Mouse (Mus musculus) heart, embryonic 14.5 days (tissue): Measurements from ENCODE around the gene Auh. TPM values are rescaled to one million over a fixed set of nuclear protein-coding genes. Genes with fewer than 3 reads are reported as not detected.

ENCODE experiments used
- ATAC-seq: fragments of 200-750 bp; cut with Nextera tagmentation; 2 replicates; pipeline ENCODE4 v1.8.0; 2017; ENCODE audit warnings: low read depth, moderate TSS enrichment; ENCODE audit not compliant: insufficient number of reproducible peaks, insufficient read depth, low FRiP score
- H3K27ac ChIP-seq, 2 experiments: fragments of 200-500 bp in 1 of 2; fragments of 300-500 bp in 1 of 2; sonication (generic) in 1 of 2; replicated peaks in 1 of 2; 2 replicates each; pipeline ENCODE4 v1.5.1; 2012 to 2014; ENCODE audit warnings: low read depth in 2 of 2, low read length in 2 of 2, control low read depth in 1 of 2, mild to moderate bottlenecking in 1 of 2, mixed read lengths in 1 of 2; ENCODE audit not compliant: control insufficient read depth in 1 of 2, insufficient read depth in 1 of 2
- H3K27me3 ChIP-seq: fragments of 300-500 bp; sonication (generic); 2 replicates; pipeline ENCODE4 v1.6.1; 2014; ENCODE audit warnings: mild to moderate bottlenecking, low read length, control low read depth; ENCODE audit not compliant: control insufficient read depth, insufficient read depth
- H3K36me3 ChIP-seq: fragments of 300-500 bp; sonication (generic); 2 replicates; pipeline ENCODE4 v1.6.1; 2014; ENCODE audit warnings: mild to moderate bottlenecking, control low read depth, low read length, mixed read lengths; ENCODE audit not compliant: control insufficient read depth, insufficient read depth
- H3K4me1 ChIP-seq, 2 experiments: fragments of 200-500 bp in 1 of 2; fragments of 300-500 bp in 1 of 2; sonication (generic) in 1 of 2; 2 replicates each; pipeline ENCODE4 v1.6.1; 2012 to 2014; ENCODE audit warnings: low read length in 2 of 2, control low read depth in 1 of 2, mixed read lengths in 1 of 2; ENCODE audit not compliant: control insufficient read depth in 2 of 2, insufficient read depth in 2 of 2
- H3K4me2 ChIP-seq: fragments of 300-500 bp; sonication (generic); 2 replicates; pipeline ENCODE4 v1.6.1; 2014; ENCODE audit warnings: mild to moderate bottlenecking, low read length
- H3K4me3 ChIP-seq, 2 experiments: fragments of 200-500 bp in 1 of 2; fragments of 300-500 bp in 1 of 2; sonication (generic) in 1 of 2; 2 replicates each; pipeline ENCODE4 v1.5.1; 2012 to 2014; ENCODE audit warnings: low read length in 2 of 2, mild to moderate bottlenecking in 2 of 2, control low read depth in 1 of 2, low read depth in 1 of 2, moderate library complexity in 1 of 2; ENCODE audit not compliant: control insufficient read depth in 1 of 2, insufficient read depth in 1 of 2
- H3K9ac ChIP-seq: fragments of 300-500 bp; sonication (generic); 2 replicates; pipeline ENCODE4 v1.6.1; 2014; ENCODE audit warnings: mild to moderate bottlenecking, low read length
- H3K9me3 ChIP-seq: fragments of 300-500 bp; sonication (generic); 2 replicates; pipeline ENCODE4 v1.6.1; 2016; ENCODE audit warnings: low read length, control low read depth; ENCODE audit not compliant: control insufficient read depth
- WGBS: fragments of 180-500 bp; shearing (Covaris S2); extraction: QIAGEN DNeasy Blood & Tissue Kit; methylation state at CpG from one replicate; pipeline ENCODE4 v1.1.7; 2014; 5-methylcytosine and 5-hydroxymethylcytosine counted together
- polyA plus RNA-seq: library from polyadenylated mRNA; unstranded; fragments of >200 nt; fragmentation: Nextera tagmentation; extraction: Ambion mirVana; gene quantifications from 2 replicates; pipeline ENCODE4 v1.2.1, GENCODE M21; 2014

Gene Auh
- polyA plus RNA-seq, 1 experiment from 2014 or later = 56.4 TPM

DNA sequence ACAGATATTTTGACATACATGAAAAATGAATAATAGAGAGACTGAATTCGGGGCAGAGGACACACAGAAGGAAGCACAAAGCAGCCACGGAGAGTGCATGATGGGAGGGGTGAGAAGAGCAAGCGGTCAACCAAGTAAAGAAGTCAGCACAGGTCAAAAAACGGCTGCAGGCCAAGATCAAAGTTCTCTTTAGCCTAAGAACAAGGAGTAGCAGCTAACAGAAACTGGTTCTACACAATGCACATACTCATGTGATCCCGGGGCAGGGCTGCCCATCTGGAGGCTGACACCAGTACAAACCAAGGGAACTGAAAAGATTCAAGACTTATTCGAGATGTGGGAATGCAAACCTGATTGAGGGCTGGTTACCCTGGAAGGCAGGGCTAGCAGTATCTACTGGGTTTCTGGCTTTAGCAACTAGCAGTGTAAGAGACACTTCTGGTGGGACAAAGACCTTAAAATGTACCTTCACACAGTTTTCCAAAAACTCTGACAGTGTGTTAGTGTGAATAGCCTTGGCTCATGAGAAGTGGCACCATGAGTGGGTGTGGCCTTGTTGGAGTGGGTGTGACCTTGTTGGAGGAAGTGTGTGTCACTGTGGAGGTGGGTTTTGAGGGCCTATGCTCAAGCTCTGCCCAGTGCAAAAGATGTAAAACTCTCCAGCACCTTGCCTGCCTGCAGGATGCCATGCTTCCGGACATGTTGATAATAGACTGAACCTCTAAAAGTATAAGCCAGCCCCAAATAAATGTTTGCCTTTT, 8.2 kb downstream of the Auh start:
- Histone ChIP-seq H3K27me3 (no peaks in the 10 kb centered on the region), H3K4me2 (no peak overlapping the region), H3K4me1 (peaks cover 2 to 10% of the 10 kb centered on the region in 2 experiments; a peak in 2 of 4 replicates), H3K9ac (no peak overlapping the region), H3K36me3 (peaks cover 10% of the 10 kb centered on the region; the same call in 1 of the 2 replicates), H3K9me3 (no peaks in the 10 kb centered on the region), H3K4me3 (no peak overlapping the region), H3K27ac (no peak overlapping the region)
- ATAC-seq = no peak
- WGBS = 85% methylated on average over 7 of the region's 7 CpGs

DNA sequence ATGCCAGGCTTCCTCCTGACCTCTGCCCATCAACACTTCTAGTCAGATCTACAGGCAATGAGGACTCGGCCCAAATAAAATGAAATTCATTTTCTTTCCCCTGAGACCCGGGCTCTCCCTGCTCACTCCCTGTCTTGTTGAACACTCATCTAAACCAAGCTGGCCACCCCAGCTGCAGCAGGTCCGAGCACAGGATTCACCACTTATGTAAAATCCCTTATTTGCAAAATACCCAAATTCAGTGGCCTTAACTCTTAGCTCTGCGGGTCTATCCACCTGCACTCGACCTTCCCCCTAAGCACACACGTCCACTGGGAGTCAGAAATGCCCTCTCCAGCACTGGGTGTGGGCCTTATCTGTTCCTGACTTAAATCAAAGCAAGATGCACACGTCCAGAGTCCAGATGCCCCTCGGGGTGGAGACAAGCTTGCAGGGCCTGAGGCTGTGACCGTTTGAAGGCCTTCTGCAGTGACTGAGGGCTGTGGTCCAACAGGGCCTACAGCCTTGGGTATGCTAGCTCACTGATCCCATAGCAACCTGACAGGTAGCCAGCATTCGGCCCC, 9.6 kb downstream of the Auh start:
- Histone ChIP-seq H3K4me3 (no peak overlapping the region), H3K27ac (no peak overlapping the region), H3K27me3 (no peaks in the 10 kb centered on the region), H3K9ac (no peak overlapping the region), H3K4me1 (peaks cover 4 to 21% of the 10 kb centered on the region in 2 experiments), H3K36me3 (peaks cover 10% of the 10 kb centered on the region; the same call in 1 of the 2 replicates), H3K9me3 (no peaks in the 10 kb centered on the region), H3K4me2 (no peak overlapping the region)
- ATAC-seq = no peak
- WGBS = 60% methylated on average over 10 of the region's 10 CpGs

DNA sequence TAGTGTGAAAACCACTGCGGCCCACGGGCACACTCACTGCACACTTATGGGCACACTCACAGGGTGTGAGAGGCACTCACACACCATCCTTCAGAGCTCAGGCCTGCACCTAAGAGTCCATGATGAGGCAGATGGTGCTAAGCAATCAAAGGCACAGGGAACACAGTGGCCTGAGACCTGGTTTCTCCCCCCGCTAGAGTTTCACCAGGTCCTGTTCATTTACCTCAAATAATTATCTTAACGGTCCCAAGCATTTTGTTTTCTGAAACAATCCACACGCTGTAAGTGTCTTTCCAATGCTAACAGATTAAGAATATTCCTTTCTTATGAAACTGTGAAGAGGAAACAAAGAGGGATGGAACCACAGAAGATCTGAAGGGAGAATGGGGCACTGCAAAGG, 11.1 kb downstream of the Auh start:
- ATAC-seq = no peak
- H3K4me1 ChIP-seq = peaks cover 4 to 21% of the 10 kb centered on the region in 2 experiments
- no peak overlapping the region for H3K27ac ChIP-seq
- H3K9me3 ChIP-seq = no peaks in the 10 kb centered on the region
- no peak overlapping the region for H3K9ac ChIP-seq
- no peak overlapping the region for H3K4me2 ChIP-seq
- no peak overlapping the region for H3K4me3 ChIP-seq
- peaks cover 10% of the 10 kb centered on the region; the same call in 1 of the 2 replicates for H3K36me3 ChIP-seq
- no peaks in the 10 kb centered on the region for H3K27me3 ChIP-seq
- WGBS = 91% methylated on average over 5 of the region's 5 CpGs

DNA sequence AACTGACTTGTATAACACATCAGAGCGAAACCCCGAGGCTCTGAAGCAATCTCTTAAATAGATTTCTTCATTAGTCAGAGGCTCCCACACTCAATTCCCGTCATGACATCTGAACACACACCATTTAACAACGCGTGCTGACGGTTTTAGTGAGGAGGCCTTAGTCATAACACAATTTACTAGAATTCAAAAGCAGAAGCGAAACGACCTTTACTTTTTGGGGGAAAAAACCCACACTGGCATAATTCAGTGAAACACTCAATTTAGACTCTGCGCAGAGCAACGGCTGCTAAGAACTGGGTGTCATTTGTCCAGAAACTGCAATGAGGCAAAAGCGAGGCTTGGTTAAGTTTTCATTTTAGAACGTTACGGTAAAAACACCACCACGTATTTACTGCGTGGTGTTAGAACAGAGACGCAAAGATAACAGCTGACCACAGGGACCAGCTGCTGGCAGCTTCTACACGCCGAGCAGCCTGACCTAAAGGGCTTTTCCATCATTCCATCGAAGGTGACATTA, 14.8 kb downstream of the Auh start:
- Histone ChIP-seq H3K27me3 (no peaks in the 10 kb centered on the region), H3K4me1 (peaks cover 2 to 15% of the 10 kb centered on the region in 2 experiments), H3K4me3 (no peak overlapping the region), H3K36me3 (peaks cover 28% of the 10 kb centered on the region), H3K9me3 (no peaks in the 10 kb centered on the region), H3K9ac (no peak overlapping the region), H3K4me2 (no peak overlapping the region), H3K27ac (no peak overlapping the region)
- ATAC-seq = no peak
- 76% methylated on average over 19 of the region's 19 CpGs for WGBS

DNA sequence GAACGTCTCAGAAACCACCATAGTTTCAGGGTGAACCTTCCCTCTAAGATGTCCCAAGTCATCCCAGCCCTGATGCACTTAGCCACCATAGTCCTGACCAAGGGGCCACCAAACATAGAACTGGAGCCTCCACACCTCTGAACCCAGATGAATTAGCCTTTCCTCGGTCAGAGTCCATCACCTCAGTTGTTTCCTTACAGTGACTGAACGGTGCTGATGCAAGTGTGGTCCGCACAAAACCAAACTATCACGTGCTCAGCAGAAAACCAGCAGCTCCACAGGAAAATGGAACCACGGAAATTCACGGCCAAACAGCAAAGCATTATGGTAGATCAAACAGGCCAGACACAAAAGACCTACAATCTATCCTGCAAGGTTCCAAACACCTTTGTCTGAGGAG, 15.6 kb downstream of the Auh start:
- peaks cover 35% of the 10 kb centered on the region for H3K36me3 ChIP-seq
- H3K4me3 ChIP-seq = no peak overlapping the region
- no peaks in the 10 kb centered on the region for H3K9me3 ChIP-seq
- no peak overlapping the region for H3K9ac ChIP-seq
- no peaks in the 10 kb centered on the region for H3K27me3 ChIP-seq
- no peak overlapping the region for H3K27ac ChIP-seq
- H3K4me2 ChIP-seq = no peak overlapping the region
- no peak for ATAC-seq
- WGBS = 88% methylated on average over 7 of the region's 7 CpGs
- H3K4me1 ChIP-seq = peaks cover 2 to 15% of the 10 kb centered on the region in 2 experiments

DNA sequence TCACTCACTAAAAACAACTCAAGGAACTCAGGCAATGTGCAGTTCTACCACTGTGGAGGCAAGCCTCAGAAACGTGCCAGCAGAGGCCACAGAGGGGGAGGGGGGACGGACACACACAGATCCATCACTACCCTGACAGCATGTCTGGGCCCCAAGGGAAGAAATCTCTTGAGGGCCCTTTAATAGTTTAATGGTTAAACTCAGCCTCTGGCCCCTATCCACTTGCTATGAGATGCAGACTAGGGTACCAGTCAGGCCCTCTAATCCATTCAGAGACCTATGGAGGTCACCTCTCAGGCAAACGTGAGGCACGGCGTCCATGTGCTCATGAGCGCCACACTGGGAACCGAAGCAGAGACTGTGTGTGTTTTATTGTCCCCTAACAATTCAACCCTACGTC, 17.0 kb downstream of the Auh start:
- H3K27ac ChIP-seq = no peak overlapping the region
- no peak overlapping the region for H3K4me2 ChIP-seq
- H3K36me3 ChIP-seq = peaks cover 39% of the 10 kb centered on the region
- 74% methylated on average over 8 of the region's 8 CpGs for WGBS
- peaks cover 2 to 15% of the 10 kb centered on the region in 2 experiments for H3K4me1 ChIP-seq
- H3K27me3 ChIP-seq = no peaks in the 10 kb centered on the region
- ATAC-seq = no peak
- no peaks in the 10 kb centered on the region for H3K9me3 ChIP-seq
- H3K9ac ChIP-seq = no peak overlapping the region
- H3K4me3 ChIP-seq = no peak overlapping the region

DNA sequence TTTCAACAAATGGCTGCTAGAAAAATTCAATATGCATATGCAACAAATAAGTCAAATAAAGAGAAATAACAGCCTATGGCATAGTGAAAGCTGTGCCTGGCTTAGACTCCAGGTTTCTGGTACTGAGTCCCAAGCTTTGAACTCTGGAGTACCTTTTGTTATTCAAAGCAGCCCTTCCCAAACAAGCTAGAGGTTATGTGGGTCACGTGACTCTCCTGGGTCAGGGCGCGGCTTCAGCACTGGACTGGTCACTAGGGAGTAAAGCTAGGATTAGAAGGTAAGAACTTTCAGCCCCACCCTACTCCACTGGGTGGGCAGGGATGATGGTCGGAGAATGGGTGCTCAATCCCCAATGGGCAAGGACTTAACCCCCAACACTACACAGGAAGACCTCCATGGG, 18.2 kb downstream of the Auh start:
- no peak overlapping the region for H3K27ac ChIP-seq
- no peak overlapping the region for H3K9ac ChIP-seq
- H3K4me2 ChIP-seq = no peak overlapping the region
- no peaks in the 10 kb centered on the region for H3K9me3 ChIP-seq
- no peak for ATAC-seq
- H3K27me3 ChIP-seq = no peaks in the 10 kb centered on the region
- H3K36me3 ChIP-seq = peaks cover 47% of the 10 kb centered on the region
- H3K4me3 ChIP-seq = no peak overlapping the region
- peaks cover 2 to 11% of the 10 kb centered on the region in 2 experiments for H3K4me1 ChIP-seq
- WGBS = 80% methylated on average over 4 of the region's 4 CpGs
